Mouse (Mus musculus): ENCODE results near the gene Gm34653. TPM values are rescaled to one million over a fixed set of nuclear protein-coding genes. Genes with fewer than 3 reads are reported as not detected.
A peak's percentile ranks its signal among the peaks of the same experiment; 100 is the strongest.

The Gm34653 gene
- polyA plus RNA-seq, 1 experiment = 4.6 TPM

DNA sequence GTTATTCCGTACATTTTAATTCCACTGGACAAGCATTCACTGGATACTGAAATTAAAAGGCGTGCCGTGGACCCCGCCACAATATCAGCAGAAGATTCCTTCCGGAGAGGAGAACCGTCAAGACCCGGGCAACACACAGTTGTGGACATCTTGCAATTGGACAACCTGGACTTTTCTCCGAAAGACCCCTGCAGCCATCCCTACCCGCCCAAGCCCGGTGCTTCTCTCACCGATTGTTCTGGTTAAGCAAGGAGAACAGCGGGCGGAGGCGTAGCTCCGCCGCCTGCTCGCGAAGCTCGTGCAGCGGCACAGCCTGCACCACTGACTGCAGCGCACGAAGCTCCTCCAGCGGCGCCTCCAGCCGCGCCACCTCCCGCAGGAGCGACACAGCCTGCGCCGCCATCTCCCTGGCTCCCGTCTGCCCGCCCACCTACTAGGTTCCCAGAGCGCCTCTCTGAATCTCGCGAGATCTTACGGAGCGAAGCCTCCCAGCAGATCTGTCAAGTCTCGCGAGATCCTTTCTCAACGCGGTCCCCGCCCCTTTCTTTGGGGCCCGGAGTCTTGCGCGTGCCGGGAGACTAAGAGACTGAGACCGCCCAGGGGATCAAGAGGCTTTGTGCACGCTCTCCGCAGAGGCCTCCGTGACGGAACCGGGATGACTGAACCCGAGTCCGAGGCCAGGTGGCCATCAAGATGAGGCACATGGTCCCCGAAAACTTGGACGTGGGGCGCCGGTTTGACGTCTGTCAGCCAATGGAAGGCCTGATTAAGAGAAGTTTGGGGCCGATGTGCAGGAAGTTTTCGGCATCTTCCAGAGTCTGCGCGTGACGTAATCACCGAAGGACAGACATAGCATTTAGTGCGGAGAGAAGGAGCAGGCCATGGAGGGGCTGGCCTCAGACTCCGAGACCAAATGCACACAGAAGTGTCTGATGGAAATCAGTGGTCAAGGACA, 38.0 kb downstream of the Gm34653 start:
- Histone ChIP-seq H3K27me3 (ENCODE audit: control insufficient read depth, insufficient read depth, low read length, poor library complexity, severe bottlenecking) (no peaks in the 10 kb centered on the region), H3K4me3 (ENCODE audit: low read depth, low read length) (peak overlapping the region; percentile 94), H3K36me3 (ENCODE audit: control insufficient read depth, insufficient read depth, low read length, poor library complexity, severe bottlenecking) (peaks cover 5% of the 10 kb centered on the region), H3K9ac (ENCODE audit: low read depth, poor library complexity, severe bottlenecking) (peak overlapping the region; percentile 60), H3K4me1 (ENCODE audit: control insufficient read depth, insufficient read depth, low read length) (no peaks in the 10 kb centered on the region), H3K27ac (ENCODE audit: insufficient read depth, low read length) (peak overlapping the region; percentile 59; the same call in 1 of the 2 replicates), H3K9me3 (replicated peaks; ENCODE audit: control insufficient read depth, insufficient read depth, low read length, poor library complexity, severe bottlenecking) (no peaks in the 10 kb centered on the region)
- TF ChIP-seq POLR2A (IDR thresholded peaks at IDR 0.05; ENCODE audit: insufficient read depth, low read length) (peak; percentile 88), EP300 (IDR thresholded peaks at IDR 0.05; ENCODE audit: insufficient read depth, low read depth, low read length) (no peak)

DNA sequence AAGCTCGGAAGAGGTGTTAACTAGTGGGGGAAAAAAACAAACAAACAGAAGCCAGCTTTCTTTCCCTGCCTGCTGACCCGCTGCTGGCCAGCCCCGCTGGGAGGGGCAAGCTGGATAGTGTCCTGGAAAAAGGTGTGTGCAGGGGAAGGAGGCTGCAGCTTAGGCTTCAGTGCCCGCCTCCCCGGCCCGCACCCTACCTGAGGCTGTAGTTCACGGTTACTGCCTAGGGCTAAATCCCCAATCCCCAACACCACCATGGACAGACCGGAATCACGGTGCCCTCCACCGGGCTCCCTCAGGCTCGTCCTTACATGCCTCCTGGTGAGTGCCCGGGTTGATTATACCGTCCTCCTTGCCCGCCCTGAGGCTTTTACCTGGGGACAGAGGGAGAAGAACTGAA, 41.5 kb downstream of the Gm34653 start, which contains the start of gene Cutal:
Gene Cutal, plus strand, starts transcription at position 126 of the 400 bp plus-strand sequence.
- H3K36me3 ChIP-seq (ENCODE audit: control insufficient read depth, insufficient read depth, low read length, poor library complexity, severe bottlenecking) = no peaks in the 10 kb centered on the region
- no peaks in the 10 kb centered on the region for H3K27me3 ChIP-seq (ENCODE audit: control insufficient read depth, insufficient read depth, low read length, poor library complexity, severe bottlenecking)
- no peaks in the 10 kb centered on the region for H3K9me3 ChIP-seq (replicated peaks; ENCODE audit: control insufficient read depth, insufficient read depth, low read length, poor library complexity, severe bottlenecking)
- H3K4me1 ChIP-seq (ENCODE audit: control insufficient read depth, insufficient read depth, low read length) = no peaks in the 10 kb centered on the region
- H3K9ac ChIP-seq (ENCODE audit: low read depth, poor library complexity, severe bottlenecking) = peak within 1 kb of the TSS; percentile 67
- no peak within 1 kb of the TSS for H3K27ac ChIP-seq (ENCODE audit: insufficient read depth, low read length)
- peak within 1 kb of the TSS; percentile 59 for H3K4me3 ChIP-seq (ENCODE audit: low read depth, low read length)
- TF ChIP-seq EP300 (IDR thresholded peaks at IDR 0.05; ENCODE audit: insufficient read depth, low read depth, low read length) (no peak), POLR2A (IDR thresholded peaks at IDR 0.05; ENCODE audit: insufficient read depth, low read length) (no peak), CTCF (IDR thresholded peaks at IDR 0.05; ENCODE audit: low read depth, low read length) (no peak)

DNA sequence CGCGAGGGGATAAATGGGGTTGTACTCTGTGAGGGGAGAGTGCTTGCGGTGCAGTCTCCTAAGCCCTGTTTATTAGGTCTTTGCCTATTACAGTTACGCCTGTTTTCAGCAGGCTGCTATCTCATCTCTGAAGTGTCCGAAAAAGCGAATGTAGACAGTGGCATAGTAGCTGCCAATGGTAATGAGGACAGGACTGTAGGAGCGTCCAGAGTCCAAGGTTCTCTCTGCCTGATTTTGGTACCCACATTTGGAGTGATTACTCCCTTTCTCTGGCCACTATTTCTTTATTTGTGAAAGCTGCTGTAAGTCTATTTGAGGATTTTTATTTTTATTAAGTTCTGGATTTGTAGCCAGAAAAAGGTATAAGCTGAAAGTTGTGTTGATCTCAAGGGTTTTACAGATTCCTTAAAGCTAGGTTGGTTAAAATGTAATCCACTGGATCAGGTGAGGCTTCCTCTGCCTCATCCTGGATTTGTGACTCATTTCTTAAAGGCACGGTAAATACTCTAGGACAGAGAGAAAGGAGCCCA, 42.1 kb downstream of the Gm34653 start, which contains the start of gene Psmd5:
Gene Psmd5, minus strand, starts transcription at position 153 of the 530 bp plus-strand sequence.
- Histone ChIP-seq H3K9me3 (replicated peaks; ENCODE audit: control insufficient read depth, insufficient read depth, low read length, poor library complexity, severe bottlenecking) (no peaks in the 10 kb centered on the region), H3K27me3 (ENCODE audit: control insufficient read depth, insufficient read depth, low read length, poor library complexity, severe bottlenecking) (no peaks in the 10 kb centered on the region), H3K9ac (ENCODE audit: low read depth, poor library complexity, severe bottlenecking) (peak within 1 kb of the TSS; percentile 67), H3K4me3 (ENCODE audit: low read depth, low read length) (peak within 1 kb of the TSS; percentile 59), H3K4me1 (ENCODE audit: control insufficient read depth, insufficient read depth, low read length) (no peaks in the 10 kb centered on the region), H3K36me3 (ENCODE audit: control insufficient read depth, insufficient read depth, low read length, poor library complexity, severe bottlenecking) (no peaks in the 10 kb centered on the region), H3K27ac (ENCODE audit: insufficient read depth, low read length) (no peak within 1 kb of the TSS)
- TF ChIP-seq EP300 (IDR thresholded peaks at IDR 0.05; ENCODE audit: insufficient read depth, low read depth, low read length) = no peak

DNA sequence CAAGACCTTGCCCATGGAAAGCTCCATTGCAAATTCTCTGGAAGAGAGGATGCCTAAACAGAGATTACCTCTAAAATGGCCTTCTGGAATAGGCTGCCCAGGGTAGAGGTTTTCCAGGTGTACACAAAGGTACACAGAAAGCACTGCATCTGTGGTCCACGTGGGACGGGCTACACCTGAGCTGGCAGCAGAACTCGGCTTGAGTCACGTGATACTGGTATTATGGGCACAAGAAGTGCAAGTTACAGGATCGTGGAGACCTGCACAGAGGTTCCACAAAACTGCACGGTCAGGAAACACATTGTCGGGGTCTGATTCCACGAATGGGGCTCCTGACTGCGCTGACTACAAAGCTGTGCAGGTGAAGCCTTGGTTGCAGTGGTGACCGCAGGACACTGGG, 47.2 kb downstream of the Gm34653 start:
- H3K9ac ChIP-seq (ENCODE audit: low read depth, poor library complexity, severe bottlenecking) = no peak overlapping the region
- no peak overlapping the region for H3K4me3 ChIP-seq (ENCODE audit: low read depth, low read length)
- no peaks in the 10 kb centered on the region for H3K4me1 ChIP-seq (ENCODE audit: control insufficient read depth, insufficient read depth, low read length)
- H3K27ac ChIP-seq (ENCODE audit: insufficient read depth, low read length) = no peak overlapping the region
- no peaks in the 10 kb centered on the region for H3K27me3 ChIP-seq (ENCODE audit: control insufficient read depth, insufficient read depth, low read length, poor library complexity, severe bottlenecking)
- H3K9me3 ChIP-seq (replicated peaks; ENCODE audit: control insufficient read depth, insufficient read depth, low read length, poor library complexity, severe bottlenecking) = no peaks in the 10 kb centered on the region
- no peaks in the 10 kb centered on the region for H3K36me3 ChIP-seq (ENCODE audit: control insufficient read depth, insufficient read depth, low read length, poor library complexity, severe bottlenecking)
- TF ChIP-seq POLR2A (IDR thresholded peaks at IDR 0.05; ENCODE audit: insufficient read depth, low read length) = no peak
- TF ChIP-seq CTCF (IDR thresholded peaks at IDR 0.05; ENCODE audit: low read depth, low read length) = no peak
- TF ChIP-seq EP300 (IDR thresholded peaks at IDR 0.05; ENCODE audit: insufficient read depth, low read depth, low read length) = no peak

DNA sequence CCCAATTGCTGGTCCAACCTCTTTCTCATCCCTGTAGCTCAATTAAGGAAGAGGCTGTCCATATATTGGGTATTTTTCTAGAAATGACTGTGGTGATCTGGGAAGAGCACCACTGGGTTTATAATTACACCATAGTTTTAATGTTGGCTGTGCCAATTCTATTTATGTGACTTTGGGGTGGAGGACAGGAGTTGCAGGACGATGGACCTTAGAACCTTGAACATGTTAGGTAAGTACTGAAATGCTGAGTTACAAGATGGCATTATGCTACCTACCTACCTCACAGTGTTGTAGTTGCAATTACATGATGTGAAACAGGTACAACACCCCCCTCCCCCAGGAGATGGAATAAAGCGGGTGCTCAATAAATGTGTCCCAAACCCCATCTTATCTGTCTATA, 50.0 kb downstream of the Gm34653 start:
- H3K27ac ChIP-seq (ENCODE audit: insufficient read depth, low read length) = no peak overlapping the region
- no peaks in the 10 kb centered on the region for H3K9me3 ChIP-seq (replicated peaks; ENCODE audit: control insufficient read depth, insufficient read depth, low read length, poor library complexity, severe bottlenecking)
- no peaks in the 10 kb centered on the region for H3K4me1 ChIP-seq (ENCODE audit: control insufficient read depth, insufficient read depth, low read length)
- no peak for TF ChIP-seq EP300 (IDR thresholded peaks at IDR 0.05; ENCODE audit: insufficient read depth, low read depth, low read length)
- TF ChIP-seq CTCF (IDR thresholded peaks at IDR 0.05; ENCODE audit: low read depth, low read length) = no peak
- TF ChIP-seq POLR2A (IDR thresholded peaks at IDR 0.05; ENCODE audit: insufficient read depth, low read length) = no peak
- no peak overlapping the region for H3K4me3 ChIP-seq (ENCODE audit: low read depth, low read length)
- H3K36me3 ChIP-seq (ENCODE audit: control insufficient read depth, insufficient read depth, low read length, poor library complexity, severe bottlenecking) = no peaks in the 10 kb centered on the region
- H3K9ac ChIP-seq (ENCODE audit: low read depth, poor library complexity, severe bottlenecking) = no peak overlapping the region
- H3K27me3 ChIP-seq (ENCODE audit: control insufficient read depth, insufficient read depth, low read length, poor library complexity, severe bottlenecking) = no peaks in the 10 kb centered on the region

DNA sequence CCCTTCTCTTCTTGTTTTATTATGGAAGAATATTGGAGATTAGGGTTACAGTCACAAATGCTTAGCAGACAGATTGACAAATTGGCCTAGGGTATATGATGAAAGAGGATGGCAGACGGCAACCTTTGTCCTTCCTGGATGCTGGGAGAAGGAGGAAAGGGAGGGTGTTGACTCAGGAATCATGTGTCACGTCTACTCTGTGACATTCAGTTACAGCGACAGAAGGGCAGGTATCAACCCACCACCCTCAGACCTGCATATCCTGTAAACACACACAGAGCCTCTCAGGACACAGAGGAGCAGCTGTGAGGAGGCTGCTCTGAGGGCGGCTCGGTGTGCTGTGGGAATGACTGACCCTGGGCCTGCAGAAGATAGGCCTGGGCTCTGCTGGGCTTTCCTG, 50.4 kb downstream of the Gm34653 start:
- no peak for TF ChIP-seq CTCF (IDR thresholded peaks at IDR 0.05; ENCODE audit: low read depth, low read length)
- TF ChIP-seq EP300 (IDR thresholded peaks at IDR 0.05; ENCODE audit: insufficient read depth, low read depth, low read length) = no peak
- TF ChIP-seq POLR2A (IDR thresholded peaks at IDR 0.05; ENCODE audit: insufficient read depth, low read length) = no peak
- H3K4me1 ChIP-seq (ENCODE audit: control insufficient read depth, insufficient read depth, low read length) = no peaks in the 10 kb centered on the region
- no peaks in the 10 kb centered on the region for H3K9me3 ChIP-seq (replicated peaks; ENCODE audit: control insufficient read depth, insufficient read depth, low read length, poor library complexity, severe bottlenecking)
- no peaks in the 10 kb centered on the region for H3K36me3 ChIP-seq (ENCODE audit: control insufficient read depth, insufficient read depth, low read length, poor library complexity, severe bottlenecking)
- H3K9ac ChIP-seq (ENCODE audit: low read depth, poor library complexity, severe bottlenecking) = no peak overlapping the region
- H3K27me3 ChIP-seq (ENCODE audit: control insufficient read depth, insufficient read depth, low read length, poor library complexity, severe bottlenecking) = no peaks in the 10 kb centered on the region
- no peak overlapping the region for H3K4me3 ChIP-seq (ENCODE audit: low read depth, low read length)
- H3K27ac ChIP-seq (ENCODE audit: insufficient read depth, low read length) = no peak overlapping the region

Data from ES-Bruce4 (cell line).